Mouse (Mus musculus) E14TG2a.4 (cell line): ENCODE results near the gene Klrg1.

Experiments
- CTCF ChIP-seq: conservative IDR thresholded peaks from 2 replicates; pipeline ENCODE4 v1.5.1; 2014; ENCODE audit warnings: low read length
- NANOG ChIP-seq: IDR thresholded peaks from 2 replicates; pipeline ENCODE4 v1.6.1; 2014; ENCODE audit warnings: borderline replicate concordance, low read length, mixed read lengths
- POU5F1 ChIP-seq: IDR thresholded peaks from 2 replicates; pipeline ENCODE4 v1.6.1; 2014; ENCODE audit warnings: low read length, borderline replicate concordance

DNA sequence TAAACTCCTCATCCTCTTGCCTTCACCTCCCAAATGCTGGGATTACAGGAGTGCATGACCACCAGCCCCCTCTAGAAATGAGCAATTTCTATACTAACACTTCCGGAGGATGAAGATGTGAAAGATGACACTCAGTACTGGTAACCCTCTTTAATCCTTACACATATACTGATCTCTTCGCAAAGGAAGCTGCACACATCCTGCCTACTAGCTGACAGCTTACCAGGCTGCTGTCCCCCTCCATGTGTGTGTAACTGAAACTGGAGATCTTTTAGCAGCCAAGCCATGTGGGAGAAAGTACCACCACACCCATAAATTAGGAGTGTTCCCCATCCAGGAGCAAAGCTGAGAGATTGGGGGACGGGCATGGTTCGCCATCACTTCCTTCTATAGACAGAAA, 13.5 kb downstream of the Klrg1 start:
- TF ChIP-seq CTCF (no peak), NANOG (no peak), POU5F1 (no peak)
